ENCODE assay signal across 20 mouse cellular contexts in the genomic region with DNA sequence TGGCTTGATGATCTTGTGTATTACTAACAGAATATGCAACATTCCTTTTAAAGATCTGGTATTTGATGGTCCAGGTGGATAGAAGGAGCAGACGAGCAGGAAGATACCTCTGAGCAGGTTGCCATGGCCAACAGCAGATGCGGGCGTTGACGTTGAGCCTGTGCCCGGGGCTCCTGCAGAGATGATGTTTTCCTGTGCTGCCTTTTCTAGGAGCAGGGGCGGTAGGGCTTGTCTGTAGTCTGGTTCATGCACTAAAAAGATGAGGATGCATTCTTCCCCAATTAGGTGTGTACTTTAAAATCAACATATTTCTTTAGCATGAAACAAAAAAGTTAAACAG.
DNase-seq lines count a peak whose midpoint lies in the region; ATAC-seq and TF ChIP-seq lines count a peak whose summit lies in the region.
"Had no signal": no experiment of that assay in that cellular context is flagged by ENCODE, and none has a peak within 500 bp of the region (broad histone marks: within the 10 kb centered on the region; RNA-seq: fewer than 3 reads in every experiment).

No protein-coding gene starts in this region.

- H3K4me1 ChIP-seq in hindbrain, postnatal 0 days (ENCODE audit: insufficient read depth, low read length): no peaks in the 10 kb centered on the region
- H3K4me1 ChIP-seq in hindbrain, embryonic 12.5 days: no peaks in the 10 kb centered on the region
- H3K4me1 ChIP-seq: embryonic facial prominence, embryonic 15.5 days; forebrain, embryonic 10.5 days; heart, embryonic 10.5 days had no signal

- H3K9me3 ChIP-seq in hindbrain, postnatal 0 days (ENCODE audit: low read length): no peaks in the 10 kb centered on the region
- no peaks in the 10 kb centered on the region for H3K9me3 ChIP-seq in hindbrain, embryonic 12.5 days (replicated peaks)
- H3K9me3 ChIP-seq: embryonic facial prominence, embryonic 15.5 days; forebrain, embryonic 10.5 days; G1E; heart, embryonic 10.5 days had no signal

- H3K4me2 ChIP-seq in hindbrain, postnatal 0 days (ENCODE audit: low read depth, low read length): 0 out of 2 replicates have a peak overlapping the region, but pooled peaks have one; percentile 16
- H3K4me2 ChIP-seq in hindbrain, embryonic 12.5 days (replicated peaks): no peak overlapping the region
- H3K4me2 ChIP-seq: embryonic facial prominence, embryonic 15.5 days; hindbrain, embryonic 14.5 days had no signal

- H3K27me3 ChIP-seq in hindbrain, postnatal 0 days (ENCODE audit: insufficient read depth, low read length): no peaks in the 10 kb centered on the region
- H3K27me3 ChIP-seq in hindbrain, embryonic 12.5 days: 0 out of 2 replicates have a peak, but pooled peaks cover 3% of the 10 kb centered on the region

- no peak overlapping the region for H3K9ac ChIP-seq in hindbrain, postnatal 0 days (replicated peaks; ENCODE audit: low read length)
- no peak overlapping the region for H3K9ac ChIP-seq in hindbrain, embryonic 12.5 days
- H3K9ac ChIP-seq: embryonic facial prominence, embryonic 15.5 days; hindbrain, embryonic 14.5 days had no signal

- no peak overlapping the region for H3K4me3 ChIP-seq in hindbrain, postnatal 0 days (ENCODE audit: low read length)
- H3K4me3 ChIP-seq in hindbrain, embryonic 12.5 days: no peak overlapping the region
- H3K4me3 ChIP-seq: embryonic facial prominence, embryonic 15.5 days; erythroblast, embryonic 14.5 days; forebrain, embryonic 10.5 days; heart, embryonic 10.5 days had no signal

- ATAC-seq in hindbrain, postnatal 0 days: no peak
- no peak for ATAC-seq in hindbrain, embryonic 12.5 days (ENCODE audit: low FRiP score)
- ATAC-seq: forebrain, embryonic 14.5 days; intestine, embryonic 16.5 days had no signal

- no peak for TF ChIP-seq CTCF in hindbrain, postnatal 0 days (IDR thresholded peaks at IDR 0.05; ENCODE audit: low read depth)

- no peak for DNase-seq in hindbrain, postnatal 0 days (ENCODE audit: low spot score)
- DNase-seq in cerebellum, adult 11-12 months: peak; percentile 69
- peak; percentile 74 for DNase-seq in cerebellum, adult 9-11 months
- no peak for DNase-seq in thymus, postnatal 0 days (ENCODE audit: low spot score)
- no peak for DNase-seq in adrenal gland, adult 8-10 months
- DNase-seq: adrenal gland, postnatal 14 days; embryo, embryonic 11 days; gastrocnemius, postnatal 10 days; heart, adult 18-20 months; heart, postnatal 10 days; kidney, adult 2 months had no signal

- WGBS in hindbrain, postnatal 0 days: 69% methylated on average over 6 of the region's 6 CpGs
- 78% methylated on average over 6 of the region's 6 CpGs for WGBS in hindbrain, embryonic 12.5 days

- H3K36me3 ChIP-seq in hindbrain, postnatal 0 days (ENCODE audit: insufficient read depth, low read length): no peaks in the 10 kb centered on the region
- H3K36me3 ChIP-seq in hindbrain, embryonic 12.5 days: no peaks in the 10 kb centered on the region
- H3K36me3 ChIP-seq: embryonic facial prominence, embryonic 15.5 days; forebrain, embryonic 10.5 days; G1E; heart, embryonic 10.5 days had no signal

- no peak overlapping the region for H3K27ac ChIP-seq in hindbrain, postnatal 0 days
- no peak overlapping the region for H3K27ac ChIP-seq in hindbrain, embryonic 12.5 days
- H3K27ac ChIP-seq: embryonic facial prominence, embryonic 15.5 days; forebrain, embryonic 10.5 days; heart, embryonic 10.5 days; hindbrain, embryonic 14.5 days had no signal

Comparison
In these comparisons a context has a peak if more than half of its experiments do, and no peak if none do; other contexts are left out.
1. DNase-seq: peak in cerebellum, adult 11-12 months (single experiment) and cerebellum, adult 9-11 months (single experiment); none in hindbrain, postnatal 0 days (single experiment), thymus, postnatal 0 days (single experiment) and adrenal gland, adult 8-10 months (single experiment).